Mouse (Mus musculus) forebrain, embryonic 11.5 days (tissue): ENCODE data around the gene Knstrn. TPM values are rescaled to one million over a fixed set of nuclear protein-coding genes. Genes with fewer than 3 reads are reported as not detected.

ENCODE experiments used
- ATAC-seq: fragments of 200-750 bp; cut with Nextera tagmentation; replicated peaks from 2 replicates; pipeline ENCODE4 v1.8.0; 2017; ENCODE audit warnings: moderate TSS enrichment; ENCODE audit not compliant: low FRiP score
- DNase-seq: peaks from one replicate; pipeline ENCODE4 v3.0.0-alpha.2; 2017; ENCODE audit warnings: low spot score
- H3K27ac ChIP-seq: fragments of 300-500 bp; sonication (generic); 2 replicates; pipeline ENCODE4 v1.5.1; 2014; ENCODE audit warnings: low read depth, low read length
- H3K27me3 ChIP-seq: fragments of 300-500 bp; sonication (generic); 2 replicates; pipeline ENCODE4 v1.6.1; 2014; ENCODE audit warnings: mild to moderate bottlenecking, low read length, mixed read lengths; ENCODE audit not compliant: control insufficient read depth, insufficient read depth
- H3K36me3 ChIP-seq: fragments of 300-500 bp; sonication (generic); 2 replicates; pipeline ENCODE4 v1.6.1; 2014; ENCODE audit warnings: mild to moderate bottlenecking, low read length, moderate library complexity, mixed read lengths; ENCODE audit not compliant: control insufficient read depth, insufficient read depth
- H3K4me1 ChIP-seq: fragments of 300-500 bp; sonication (generic); replicated peaks from 2 replicates; pipeline ENCODE4 v1.6.1; 2014; ENCODE audit warnings: low read length, mixed read lengths; ENCODE audit not compliant: control insufficient read depth, insufficient read depth
- H3K4me2 ChIP-seq: fragments of 300-500 bp; sonication (generic); 2 replicates; pipeline ENCODE4 v1.6.1; 2014; ENCODE audit warnings: low read depth, mild to moderate bottlenecking, low read length, moderate library complexity, mixed read lengths; ENCODE audit not compliant: severe bottlenecking
- H3K4me3 ChIP-seq: fragments of 300-500 bp; sonication (generic); 2 replicates; pipeline ENCODE4 v1.5.1; 2014; ENCODE audit warnings: low read depth, low read length
- H3K9ac ChIP-seq: fragments of 300-500 bp; sonication (generic); 2 replicates; pipeline ENCODE4 v1.6.1; 2014; ENCODE audit warnings: low read length
- H3K9me3 ChIP-seq: fragments of 300-500 bp; sonication (generic); 2 replicates; pipeline ENCODE4 v1.6.1; 2016; ENCODE audit warnings: low read length, mixed read lengths; ENCODE audit not compliant: control insufficient read depth
- WGBS: fragments of 180-500 bp; shearing (Covaris S2); extraction: QIAGEN DNeasy Blood & Tissue Kit; methylation state at CpG from one replicate; pipeline ENCODE4 v1.1.7; 2014; 5-methylcytosine and 5-hydroxymethylcytosine counted together
- polyA plus RNA-seq: library from polyadenylated mRNA; unstranded; fragments of >200 nt; fragmentation: Nextera tagmentation; extraction: Ambion mirVana; gene quantifications from 2 replicates; pipeline ENCODE4 v1.2.1, GENCODE M21; 2014

Knstrn gene
- polyA plus RNA-seq, 1 experiment from 2014 or later, result 202 TPM

- no peak overlapping the region for H3K27ac ChIP-seq
- H3K4me2 ChIP-seq, result no peak overlapping the region
- H3K4me3 ChIP-seq, result no peak overlapping the region
- H3K4me1 ChIP-seq, result no peaks in the 10 kb centered on the region
- no peaks in the 10 kb centered on the region for H3K27me3 ChIP-seq
- no peak overlapping the region for H3K9ac ChIP-seq
- no peak for DNase-seq
- WGBS, result 97% methylated on average over 5 of the region's 5 CpGs
- ATAC-seq, result no peak
- peaks cover 18% of the 10 kb centered on the region for H3K36me3 ChIP-seq
- H3K9me3 ChIP-seq, result no peaks in the 10 kb centered on the region
Observed at GRCm38 (mm10) chr2:118829096-118829495, 15.3 kb downstream of the Knstrn start.

- Histone ChIP-seq H3K9ac (no peak overlapping the region), H3K36me3 (no peaks in the 10 kb centered on the region; the same call in 1 of the 2 replicates), H3K27me3 (no peaks in the 10 kb centered on the region), H3K9me3 (no peaks in the 10 kb centered on the region), H3K4me3 (no peak overlapping the region), H3K27ac (no peak overlapping the region), H3K4me1 (no peaks in the 10 kb centered on the region), H3K4me2 (no peak overlapping the region)
- no peak for DNase-seq
- WGBS, result 89% methylated on average over 6 of the region's 6 CpGs
- no peak for ATAC-seq
Observed at GRCm38 (mm10) chr2:118834061-118834460, 20.3 kb downstream of the Knstrn start.

GRCm38 (mm10) chr2:118835115-118835514 is 21.3 kb downstream of the Knstrn start:
- H3K27ac ChIP-seq, result no peak overlapping the region
- ATAC-seq, result no peak
- no peaks in the 10 kb centered on the region for H3K9me3 ChIP-seq
- H3K36me3 ChIP-seq, result no peaks in the 10 kb centered on the region; the same call in 1 of the 2 replicates
- H3K4me2 ChIP-seq, result no peak overlapping the region
- no peak overlapping the region for H3K9ac ChIP-seq
- WGBS, result 91% methylated on average over 6 of the region's 6 CpGs
- no peaks in the 10 kb centered on the region for H3K27me3 ChIP-seq
- H3K4me3 ChIP-seq, result no peak overlapping the region
- no peak for DNase-seq
- no peaks in the 10 kb centered on the region for H3K4me1 ChIP-seq

GRCm38 (mm10) chr2:118838330-118838729 is 24.5 kb downstream of the Knstrn start:
- no peak for ATAC-seq
- 46% methylated on average over 5 of the region's 5 CpGs for WGBS
- no peak overlapping the region for H3K27ac ChIP-seq
- no peak overlapping the region for H3K9ac ChIP-seq
- no peak overlapping the region for H3K4me2 ChIP-seq
- H3K9me3 ChIP-seq, result no peaks in the 10 kb centered on the region
- no peak overlapping the region for H3K4me3 ChIP-seq
- no peaks in the 10 kb centered on the region; the same call in 1 of the 2 replicates for H3K36me3 ChIP-seq
- no peaks in the 10 kb centered on the region for H3K27me3 ChIP-seq
- no peaks in the 10 kb centered on the region for H3K4me1 ChIP-seq
- no peak for DNase-seq

DNA sequence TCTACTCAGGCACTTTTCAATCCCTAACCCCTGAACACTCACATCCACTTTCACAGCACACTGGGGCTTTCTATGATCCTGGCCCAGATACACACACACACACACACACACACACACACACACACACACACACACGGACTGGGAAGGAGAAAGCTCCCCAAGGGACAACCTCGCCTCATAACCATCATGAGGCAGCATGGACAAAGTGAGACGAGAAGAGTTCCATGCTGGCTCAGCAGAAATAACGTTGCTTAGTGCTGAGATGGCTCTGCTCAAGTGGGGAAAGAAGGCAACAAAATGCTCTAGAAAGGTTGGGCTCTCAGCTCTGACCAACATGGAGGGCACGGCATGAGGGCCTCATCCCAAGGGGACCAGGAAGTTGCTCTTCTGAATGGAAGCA is 27.4 kb downstream of the Knstrn start:
- no peaks in the 10 kb centered on the region for H3K4me1 ChIP-seq
- 76% methylated on average over 5 of the region's 5 CpGs for WGBS
- no peaks in the 10 kb centered on the region for H3K9me3 ChIP-seq
- ATAC-seq, result no peak
- H3K4me2 ChIP-seq, result no peak overlapping the region
- H3K9ac ChIP-seq, result no peak overlapping the region
- DNase-seq, result no peak
- no peaks in the 10 kb centered on the region for H3K36me3 ChIP-seq
- H3K27ac ChIP-seq, result no peak overlapping the region
- H3K4me3 ChIP-seq, result no peak overlapping the region
- no peaks in the 10 kb centered on the region for H3K27me3 ChIP-seq

GRCm38 (mm10) chr2:118841774-118842173 is 28.0 kb downstream of the Knstrn start:
- no peak overlapping the region for H3K9ac ChIP-seq
- no peak for ATAC-seq
- no peaks in the 10 kb centered on the region for H3K36me3 ChIP-seq
- H3K4me3 ChIP-seq, result no peak overlapping the region
- no peaks in the 10 kb centered on the region for H3K4me1 ChIP-seq
- no peak for DNase-seq
- no peaks in the 10 kb centered on the region for H3K27me3 ChIP-seq
- H3K9me3 ChIP-seq, result no peaks in the 10 kb centered on the region
- H3K4me2 ChIP-seq, result no peak overlapping the region
- WGBS, result 81% methylated on average over 4 of the region's 4 CpGs
- H3K27ac ChIP-seq, result no peak overlapping the region

GRCm38 (mm10) chr2:118844427-118844826 is 30.6 kb downstream of the Knstrn start:
- no peaks in the 10 kb centered on the region for H3K4me1 ChIP-seq
- ATAC-seq (no peak), DNase-seq (no peak)
- H3K4me3 ChIP-seq, result no peak overlapping the region
- no peak overlapping the region for H3K27ac ChIP-seq
- 80% methylated on average over 3 of the region's 3 CpGs for WGBS
- no peak overlapping the region for H3K4me2 ChIP-seq
- H3K27me3 ChIP-seq, result no peaks in the 10 kb centered on the region
- no peak overlapping the region for H3K9ac ChIP-seq
- H3K36me3 ChIP-seq, result no peaks in the 10 kb centered on the region
- no peaks in the 10 kb centered on the region for H3K9me3 ChIP-seq

GRCm38 (mm10) chr2:118846246-118846645 is 32.4 kb downstream of the Knstrn start:
- H3K36me3 ChIP-seq, result no peaks in the 10 kb centered on the region
- H3K27me3 ChIP-seq, result no peaks in the 10 kb centered on the region
- 67% methylated on average over 7 of the region's 7 CpGs for WGBS
- H3K9me3 ChIP-seq, result no peaks in the 10 kb centered on the region
- H3K4me3 ChIP-seq, result no peak overlapping the region
- no peak overlapping the region for H3K27ac ChIP-seq
- DNase-seq (no peak), ATAC-seq (no peak)
- H3K9ac ChIP-seq, result no peak overlapping the region
- no peaks in the 10 kb centered on the region for H3K4me1 ChIP-seq
- H3K4me2 ChIP-seq, result no peak overlapping the region

- 45% methylated on average over 3 of the region's 3 CpGs for WGBS
- H3K27ac ChIP-seq, result no peak overlapping the region
- no peaks in the 10 kb centered on the region for H3K9me3 ChIP-seq
- no peak overlapping the region for H3K4me2 ChIP-seq
- H3K4me1 ChIP-seq, result no peaks in the 10 kb centered on the region
- no peak for ATAC-seq
- H3K36me3 ChIP-seq, result no peaks in the 10 kb centered on the region
- H3K4me3 ChIP-seq, result no peak overlapping the region
- no peaks in the 10 kb centered on the region for H3K27me3 ChIP-seq
- no peak overlapping the region for H3K9ac ChIP-seq
- DNase-seq, result no peak
Observed at GRCm38 (mm10) chr2:118851756-118852155, 38.0 kb downstream of the Knstrn start.
